Mouse (Mus musculus) midbrain, embryonic 13.5 days (tissue): Measurements from ENCODE around the gene Mylk. TPM values are rescaled to one million over a fixed set of nuclear protein-coding genes. Genes with fewer than 3 reads are reported as not detected.

ENCODE experiments used
- ATAC-seq: fragments of 200-750 bp; cut with Nextera tagmentation; 2 replicates; pipeline ENCODE4 v1.8.0; 2017; ENCODE audit warnings: mild to moderate bottlenecking, moderate TSS enrichment, moderate library complexity
- H3K27ac ChIP-seq: fragments of 300-500 bp; sonication (generic); 2 replicates; pipeline ENCODE4 v1.5.1; 2015; ENCODE audit warnings: inconsistent platforms, mild to moderate bottlenecking, moderate library complexity
- H3K27me3 ChIP-seq: fragments of 300-500 bp; sonication (generic); 2 replicates; pipeline ENCODE4 v1.6.1; 2015; ENCODE audit warnings: mild to moderate bottlenecking, inconsistent platforms
- H3K36me3 ChIP-seq: fragments of 300-500 bp; sonication (generic); 2 replicates; pipeline ENCODE4 v1.6.1; 2015; ENCODE audit warnings: mild to moderate bottlenecking, inconsistent platforms
- H3K4me1 ChIP-seq: fragments of 300-500 bp; sonication (generic); replicated peaks from 2 replicates; pipeline ENCODE4 v1.6.1; 2015; ENCODE audit warnings: inconsistent platforms
- H3K4me2 ChIP-seq: fragments of 300-500 bp; sonication (generic); replicated peaks from 2 replicates; pipeline ENCODE4 v1.6.1; 2015; ENCODE audit warnings: moderate library complexity, mild to moderate bottlenecking, inconsistent platforms
- H3K4me3 ChIP-seq: fragments of 300-500 bp; sonication (generic); replicated peaks from 2 replicates; pipeline ENCODE4 v1.5.1; 2015; ENCODE audit warnings: mild to moderate bottlenecking, inconsistent platforms
- H3K9ac ChIP-seq: fragments of 300-500 bp; sonication (generic); replicated peaks from 2 replicates; pipeline ENCODE4 v1.6.1; 2015; ENCODE audit warnings: mild to moderate bottlenecking, inconsistent platforms
- H3K9me3 ChIP-seq: fragments of 300-500 bp; sonication (generic); 2 replicates; pipeline ENCODE4 v1.6.1; 2016; ENCODE audit warnings: mild to moderate bottlenecking, inconsistent platforms
- WGBS: fragments of 180-500 bp; shearing (Covaris S2); methylation state at CpG from one replicate; pipeline ENCODE4 v1.1.7; 2015; 5-methylcytosine and 5-hydroxymethylcytosine counted together
- polyA plus RNA-seq: library from polyadenylated mRNA; unstranded; fragments of >200 nt; fragmentation: Nextera tagmentation; extraction: Ambion mirVana; gene quantifications from 2 replicates; pipeline ENCODE4 v1.2.1, GENCODE M21; 2015

Mylk gene
- polyA plus RNA-seq, 1 experiment from 2014 or later: 3.7 TPM

- H3K36me3 ChIP-seq: no peaks in the 10 kb centered on the region
- no peak overlapping the region for H3K4me2 ChIP-seq
- 94% methylated on average over 7 of the region's 7 CpGs for WGBS
- H3K27ac ChIP-seq: no peak overlapping the region
- no peak overlapping the region for H3K4me3 ChIP-seq
- H3K27me3 ChIP-seq: no peaks in the 10 kb centered on the region
- no peaks in the 10 kb centered on the region for H3K9me3 ChIP-seq
- H3K9ac ChIP-seq: no peak overlapping the region
- H3K4me1 ChIP-seq: no peaks in the 10 kb centered on the region
- no peak for ATAC-seq
Observed at GRCm38 (mm10) chr16:34978018-34978417, 233.0 kb downstream of the Mylk start.

GRCm38 (mm10) chr16:34981009-34981408 is 236.0 kb downstream of the Mylk start:
- Histone ChIP-seq H3K4me2 (no peak overlapping the region), H3K4me3 (no peak overlapping the region), H3K36me3 (no peaks in the 10 kb centered on the region), H3K9me3 (no peaks in the 10 kb centered on the region), H3K27me3 (no peaks in the 10 kb centered on the region), H3K4me1 (peaks cover 8% of the 10 kb centered on the region), H3K27ac (no peak overlapping the region), H3K9ac (no peak overlapping the region)
- 84% methylated on average over 7 of the region's 7 CpGs for WGBS
- no peak for ATAC-seq

GRCm38 (mm10) chr16:34984203-34985030 is 239.4 kb downstream of the Mylk start:
- Histone ChIP-seq H3K27me3 (no peaks in the 10 kb centered on the region), H3K36me3 (no peaks in the 10 kb centered on the region), H3K4me3 (no peak overlapping the region), H3K4me1 (peaks cover 8% of the 10 kb centered on the region), H3K4me2 (no peak overlapping the region), H3K9ac (no peak overlapping the region), H3K27ac (no peak overlapping the region), H3K9me3 (no peaks in the 10 kb centered on the region)
- WGBS: 53% methylated on average over 11 of the region's 11 CpGs
- ATAC-seq: no peak

GRCm38 (mm10) chr16:34985031-34985346 is 240.0 kb downstream of the Mylk start:
- Histone ChIP-seq H3K4me3 (no peak overlapping the region), H3K9me3 (no peaks in the 10 kb centered on the region), H3K4me1 (peaks cover 8% of the 10 kb centered on the region), H3K27me3 (no peaks in the 10 kb centered on the region), H3K36me3 (no peaks in the 10 kb centered on the region), H3K4me2 (no peak overlapping the region), H3K9ac (no peak overlapping the region), H3K27ac (no peak overlapping the region)
- WGBS: 87% methylated on average over 2 of the region's 2 CpGs
- ATAC-seq: no peak

- no peaks in the 10 kb centered on the region for H3K9me3 ChIP-seq
- H3K4me2 ChIP-seq: no peak overlapping the region
- peaks cover 8% of the 10 kb centered on the region for H3K4me1 ChIP-seq
- no peak for ATAC-seq
- H3K27ac ChIP-seq: no peak overlapping the region
- no peak overlapping the region for H3K4me3 ChIP-seq
- no peak overlapping the region for H3K9ac ChIP-seq
- H3K36me3 ChIP-seq: no peaks in the 10 kb centered on the region
- no peaks in the 10 kb centered on the region for H3K27me3 ChIP-seq
- 89% methylated on average over 13 of the region's 13 CpGs for WGBS
Observed at GRCm38 (mm10) chr16:34986211-34986825, 241.3 kb downstream of the Mylk start.

- Histone ChIP-seq H3K9ac (no peak overlapping the region), H3K36me3 (no peaks in the 10 kb centered on the region), H3K4me3 (no peak overlapping the region), H3K27me3 (no peaks in the 10 kb centered on the region), H3K4me1 (no peaks in the 10 kb centered on the region), H3K4me2 (no peak overlapping the region), H3K27ac (no peak overlapping the region), H3K9me3 (no peaks in the 10 kb centered on the region)
- WGBS: 87% methylated on average over 3 of the region's 3 CpGs
- ATAC-seq: no peak
Observed at GRCm38 (mm10) chr16:34991365-34991764, 246.4 kb downstream of the Mylk start.

- Histone ChIP-seq H3K27me3 (no peaks in the 10 kb centered on the region), H3K4me2 (no peak overlapping the region), H3K27ac (no peak overlapping the region), H3K4me3 (no peak overlapping the region), H3K9me3 (no peaks in the 10 kb centered on the region), H3K9ac (no peak overlapping the region), H3K4me1 (no peaks in the 10 kb centered on the region), H3K36me3 (no peaks in the 10 kb centered on the region)
- ATAC-seq: no peak
- 88% methylated on average over 5 of the region's 5 CpGs for WGBS
Observed at GRCm38 (mm10) chr16:34992854-34993253, 247.8 kb downstream of the Mylk start.

- Histone ChIP-seq H3K27me3 (no peaks in the 10 kb centered on the region), H3K4me2 (no peak overlapping the region), H3K9me3 (no peaks in the 10 kb centered on the region), H3K4me3 (no peak overlapping the region), H3K4me1 (no peaks in the 10 kb centered on the region), H3K36me3 (no peaks in the 10 kb centered on the region), H3K27ac (no peak overlapping the region), H3K9ac (no peak overlapping the region)
- WGBS: 93% methylated on average over 10 of the region's 10 CpGs
- ATAC-seq: no peak
Observed at GRCm38 (mm10) chr16:34993694-34994330, 248.8 kb downstream of the Mylk start.

- Histone ChIP-seq H3K27me3 (no peaks in the 10 kb centered on the region), H3K4me1 (no peaks in the 10 kb centered on the region), H3K9me3 (no peaks in the 10 kb centered on the region), H3K36me3 (no peaks in the 10 kb centered on the region), H3K4me3 (no peak overlapping the region), H3K27ac (no peak overlapping the region), H3K4me2 (no peak overlapping the region), H3K9ac (no peak overlapping the region)
- no peak for ATAC-seq
- 77% methylated on average over 9 of the region's 9 CpGs for WGBS
Observed at GRCm38 (mm10) chr16:34994641-34995141, 249.7 kb downstream of the Mylk start.

GRCm38 (mm10) chr16:34996133-34996532 is 251.1 kb downstream of the Mylk start:
- Histone ChIP-seq H3K4me2 (no peak overlapping the region), H3K27ac (no peak overlapping the region), H3K4me3 (no peak overlapping the region), H3K4me1 (peaks cover 6% of the 10 kb centered on the region), H3K27me3 (peaks cover 3% of the 10 kb centered on the region; the same call in 1 of the 2 replicates), H3K9ac (no peak overlapping the region), H3K9me3 (no peaks in the 10 kb centered on the region), H3K36me3 (no peaks in the 10 kb centered on the region)
- no peak for ATAC-seq
- WGBS: 73% methylated on average over 5 of the region's 5 CpGs

- Histone ChIP-seq H3K4me2 (no peak overlapping the region), H3K4me1 (peaks cover 10% of the 10 kb centered on the region), H3K27ac (no peak overlapping the region), H3K9me3 (no peaks in the 10 kb centered on the region), H3K36me3 (no peaks in the 10 kb centered on the region), H3K4me3 (no peak overlapping the region), H3K9ac (no peak overlapping the region), H3K27me3 (peaks cover 3% of the 10 kb centered on the region; the same call in 1 of the 2 replicates)
- ATAC-seq: no peak
- 70% methylated on average over 4 of the region's 4 CpGs for WGBS
Observed at GRCm38 (mm10) chr16:34997052-34997451, 252.0 kb downstream of the Mylk start.

- Histone ChIP-seq H3K4me2 (no peak overlapping the region), H3K4me3 (no peak overlapping the region), H3K9ac (no peak overlapping the region), H3K27ac (no peak overlapping the region), H3K4me1 (peaks cover 10% of the 10 kb centered on the region), H3K36me3 (no peaks in the 10 kb centered on the region), H3K27me3 (peaks cover 3% of the 10 kb centered on the region; the same call in 1 of the 2 replicates), H3K9me3 (no peaks in the 10 kb centered on the region)
- WGBS: 74% methylated on average over 10 of the region's 10 CpGs
- ATAC-seq: no peak
Observed at GRCm38 (mm10) chr16:34997576-34997975, 252.6 kb downstream of the Mylk start.
